Mouse (Mus musculus) forebrain, embryonic 16.5 days (tissue): ENCODE data around the gene Dag1. TPM values are rescaled to one million over a fixed set of nuclear protein-coding genes. Genes with fewer than 3 reads are reported as not detected.
A peak's percentile ranks its signal among the peaks of the same experiment; 100 is the strongest.
"Not testable (repeated sequence)": the region's sequence is repeated elsewhere in the genome, so short reads cannot be mapped to it uniquely, and the experiment has no call there.

Experiments
- ATAC-seq: fragments of 200-750 bp; cut with Nextera tagmentation; 2 replicates; pipeline ENCODE4 v1.8.0; 2017; ENCODE audit warnings: mild to moderate bottlenecking, moderate library complexity
- H3K27ac ChIP-seq: fragments of 300-500 bp; sonication (generic); 2 replicates; pipeline ENCODE4 v1.5.1; 2014; ENCODE audit warnings: low read length, control low read depth
- H3K27me3 ChIP-seq: fragments of 300-500 bp; sonication (generic); replicated peaks from 2 replicates; pipeline ENCODE4 v1.6.1; 2014; ENCODE audit warnings: low read length; ENCODE audit not compliant: control insufficient read depth, insufficient read depth
- H3K36me3 ChIP-seq: fragments of 300-500 bp; sonication (generic); 2 replicates; pipeline ENCODE4 v1.6.1; 2014; ENCODE audit not compliant: control insufficient read depth, insufficient read depth
- H3K4me1 ChIP-seq: fragments of 300-500 bp; sonication (generic); replicated peaks from 2 replicates; pipeline ENCODE4 v1.6.1; 2014; ENCODE audit warnings: low read length; ENCODE audit not compliant: control insufficient read depth, insufficient read depth
- H3K4me2 ChIP-seq: fragments of 300-500 bp; sonication (generic); 2 replicates; pipeline ENCODE4 v1.6.1; 2014; ENCODE audit warnings: mild to moderate bottlenecking, low read length, control low read depth
- H3K4me3 ChIP-seq: fragments of 300-500 bp; sonication (generic); replicated peaks from 2 replicates; pipeline ENCODE4 v1.5.1; 2014; ENCODE audit warnings: mild to moderate bottlenecking, low read length, control low read depth
- H3K9ac ChIP-seq: fragments of 300-500 bp; sonication (generic); replicated peaks from 2 replicates; pipeline ENCODE4 v1.6.1; 2014; ENCODE audit warnings: low read depth, low read length, control low read depth
- H3K9me3 ChIP-seq: fragments of 300-500 bp; sonication (generic); 2 replicates; pipeline ENCODE4 v1.6.1; 2016; ENCODE audit warnings: low read length; ENCODE audit not compliant: control insufficient read depth
- WGBS: fragments of 180-500 bp; shearing (Covaris S2); extraction: QIAGEN DNeasy Blood & Tissue Kit; methylation state at CpG from one replicate; pipeline ENCODE4 v1.1.7; 2014; 5-methylcytosine and 5-hydroxymethylcytosine counted together
- polyA plus RNA-seq: library from polyadenylated mRNA; unstranded; fragments of >200 nt; fragmentation: Nextera tagmentation; extraction: Ambion mirVana; gene quantifications from 2 replicates; pipeline ENCODE4 v1.2.1, GENCODE M21; 2015

Dag1 gene
- polyA plus RNA-seq, 1 experiment from 2014 or later: 56.3 TPM

- 93% methylated on average over 2 of the region's 2 CpGs for WGBS
- no peak for ATAC-seq
These were observed 61.6 kb downstream of the Dag1 start for GRCm38 (mm10) chr9:108202169-108202568.

GRCm38 (mm10) chr9:108201160-108201559, 62.6 kb downstream of the Dag1 start:
- H3K4me3 ChIP-seq: peak overlapping the region; percentile 20
- H3K9me3 ChIP-seq: no peaks in the 10 kb centered on the region
- WGBS: 1% methylated on average over 13 of the region's 13 CpGs
- no peaks in the 10 kb centered on the region for H3K36me3 ChIP-seq
- H3K4me2 ChIP-seq: peak overlapping the region; percentile 54
- no peaks in the 10 kb centered on the region for H3K27me3 ChIP-seq
- no peak overlapping the region for H3K27ac ChIP-seq
- H3K9ac ChIP-seq: peak overlapping the region; percentile 33; the same call in 1 of the 2 replicates
- peak; percentile 90 for ATAC-seq
- peaks cover 25% of the 10 kb centered on the region for H3K4me1 ChIP-seq

More at GRCm38 (mm10) chr9:108202169-108202568, 61.6 kb downstream of the Dag1 start:
- no peak overlapping the region for H3K9ac ChIP-seq
- H3K27ac ChIP-seq: no peak overlapping the region
- no peaks in the 10 kb centered on the region for H3K27me3 ChIP-seq
- H3K4me2 ChIP-seq: no peak overlapping the region
- H3K36me3 ChIP-seq: peaks cover 3% of the 10 kb centered on the region; the same call in 1 of the 2 replicates
- H3K4me1 ChIP-seq: peaks cover 20% of the 10 kb centered on the region
- no peak overlapping the region for H3K4me3 ChIP-seq
- no peaks in the 10 kb centered on the region for H3K9me3 ChIP-seq

DNA sequence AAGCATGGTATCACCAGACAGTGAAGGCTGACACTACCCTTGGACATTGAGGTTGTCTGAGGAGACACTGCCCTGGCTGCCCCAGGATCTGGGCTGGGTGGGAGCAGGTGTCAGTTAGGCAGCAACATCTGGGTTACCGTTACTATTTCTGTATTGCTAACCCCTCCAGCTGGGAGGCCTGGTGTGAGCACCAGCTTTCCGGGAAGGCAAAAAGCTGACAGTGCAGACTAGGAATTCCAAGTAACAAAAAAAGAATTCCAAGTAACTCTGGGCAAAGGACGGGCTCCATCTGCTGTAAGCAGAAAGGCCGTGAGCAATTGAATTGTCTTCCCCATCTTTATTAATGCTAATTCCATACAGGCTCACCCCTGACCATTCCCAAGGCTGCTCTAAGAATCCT, 65.1 kb downstream of the Dag1 start:
- no peak overlapping the region for H3K4me3 ChIP-seq
- no peak overlapping the region for H3K9ac ChIP-seq
- H3K36me3 ChIP-seq: no peaks in the 10 kb centered on the region
- WGBS: 59% methylated on average over 4 of the region's 4 CpGs
- no peak for ATAC-seq
- no peak overlapping the region for H3K27ac ChIP-seq
- H3K4me2 ChIP-seq: no peak overlapping the region
- no peaks in the 10 kb centered on the region for H3K27me3 ChIP-seq
- H3K9me3 ChIP-seq: no peaks in the 10 kb centered on the region
- peaks cover 19% of the 10 kb centered on the region for H3K4me1 ChIP-seq

DNA sequence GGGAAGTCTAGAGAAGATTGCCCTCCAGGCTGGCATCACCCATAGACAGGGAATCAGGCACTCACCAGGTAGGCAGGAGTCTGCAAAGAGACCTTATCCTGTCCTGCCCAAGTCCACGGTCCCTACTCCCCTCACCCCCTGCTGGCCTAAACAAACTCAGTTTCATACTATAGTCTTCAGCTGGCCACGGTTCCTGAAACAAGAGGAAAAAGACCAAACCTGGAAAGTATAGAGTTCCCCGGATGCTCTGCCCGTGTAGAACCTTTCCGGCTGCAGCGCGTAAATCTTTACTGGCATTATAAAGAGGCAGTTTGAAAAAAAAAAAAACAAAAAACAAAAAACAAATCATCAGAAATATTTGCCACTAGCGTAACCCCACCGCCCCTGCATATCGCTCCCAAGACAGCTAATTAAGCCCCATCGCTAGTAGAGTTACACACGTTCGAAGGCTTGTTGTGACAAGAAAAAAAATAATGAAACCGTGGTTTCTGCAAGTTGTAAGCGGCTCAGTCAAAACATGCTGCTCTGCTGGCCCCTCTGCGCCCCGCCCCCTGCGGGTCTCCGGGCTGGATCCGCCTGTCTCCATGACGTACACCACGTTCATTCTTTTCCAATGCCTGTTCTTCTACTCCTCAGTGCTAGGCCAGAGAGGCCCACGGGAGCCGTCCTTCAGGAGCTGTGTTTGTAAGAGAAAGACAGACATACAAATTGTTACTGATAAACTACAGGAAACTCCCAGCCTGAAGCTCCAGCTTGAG, 66.7 kb downstream of the Dag1 start:
- peak; percentile 54; the same call in 1 of the 2 replicates for ATAC-seq
- Histone ChIP-seq H3K4me1 (peaks cover 19% of the 10 kb centered on the region), H3K36me3 (no peaks in the 10 kb centered on the region), H3K4me3 (no peak overlapping the region), H3K27me3 (no peaks in the 10 kb centered on the region), H3K4me2 (peak overlapping the region; percentile 27), H3K27ac (no peak overlapping the region), H3K9ac (no peak overlapping the region), H3K9me3 (no peaks in the 10 kb centered on the region)
- WGBS: 8% methylated on average over 24 of the region's 24 CpGs

GRCm38 (mm10) chr9:108196222-108196621, 67.5 kb downstream of the Dag1 start:
- H3K9me3 ChIP-seq, H3K27me3 ChIP-seq, H3K27ac ChIP-seq, H3K4me3 ChIP-seq, H3K9ac ChIP-seq, H3K36me3 ChIP-seq, ATAC-seq, H3K4me2 ChIP-seq: not testable (repeated sequence)
- 79% methylated on average over 6 of the region's 6 CpGs for WGBS
- H3K4me1 ChIP-seq: peaks cover 19% of the 10 kb centered on the region

DNA sequence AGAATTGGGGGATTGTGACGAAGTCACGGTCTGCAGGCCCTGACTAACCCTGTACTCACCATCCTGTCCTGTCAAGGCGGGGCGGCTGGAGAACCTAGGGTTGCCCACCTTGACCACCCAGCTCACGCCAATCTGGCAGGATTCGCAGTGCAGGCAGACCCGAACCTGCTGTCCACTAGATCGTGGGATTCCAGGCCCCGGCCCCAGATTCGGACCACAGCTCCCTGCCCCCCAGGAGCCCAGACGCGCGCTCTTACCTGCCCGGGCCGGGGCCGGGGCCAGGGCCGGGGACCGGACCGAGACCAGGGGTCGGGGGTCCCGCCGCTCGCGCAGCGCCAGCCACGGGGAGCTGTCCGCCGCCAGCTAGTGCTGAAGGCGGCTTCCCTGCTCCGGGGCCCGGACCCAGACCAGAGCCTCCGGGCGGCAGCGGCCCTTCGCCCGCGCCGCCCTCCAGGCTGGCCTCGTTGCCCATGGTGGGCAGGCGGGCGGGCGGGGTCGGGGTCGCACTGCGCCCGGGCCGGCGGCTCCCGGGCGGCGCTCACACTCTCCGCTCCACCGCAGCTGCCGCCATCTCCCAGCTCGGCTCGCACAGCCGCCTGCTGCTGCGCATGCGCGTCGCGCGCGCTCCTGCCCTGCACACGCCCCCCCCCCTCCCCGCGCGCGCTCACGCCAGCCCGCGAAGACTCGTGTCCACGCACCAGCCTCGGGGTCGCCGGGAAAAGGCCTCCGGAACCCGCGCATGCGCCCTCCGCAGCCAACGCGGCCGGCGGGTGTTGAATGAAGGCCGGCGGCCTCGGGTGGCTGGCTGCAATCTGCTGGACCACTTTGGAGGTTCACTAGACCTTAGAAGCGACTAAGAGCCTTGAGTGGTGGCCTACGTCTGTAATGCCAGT, 73.7 kb downstream of the Dag1 start, which contains the start of gene Bsn:
Gene Bsn, minus strand, starts transcription at position 598 of the 893 bp plus-strand sequence.
- Histone ChIP-seq H3K9me3 (no peaks in the 10 kb centered on the region), H3K4me3 (peak within 1 kb of the TSS; percentile 75), H3K9ac (peak within 1 kb of the TSS; percentile 89), H3K4me2 (peak within 1 kb of the TSS; percentile 83), H3K27me3 (no peaks in the 10 kb centered on the region), H3K36me3 (no peaks in the 10 kb centered on the region), H3K27ac (peak within 1 kb of the TSS; percentile 42; the same call in 1 of the 2 replicates), H3K4me1 (peaks cover 20% of the 10 kb centered on the region)
- peak; percentile 86 for ATAC-seq
- under 1% methylated on average over 71 of the region's 91 CpGs for WGBS

- Histone ChIP-seq H3K27me3 (no peaks in the 10 kb centered on the region), H3K9ac (peak overlapping the region; percentile 89), H3K27ac (no peak overlapping the region), H3K4me1 (peaks cover 20% of the 10 kb centered on the region), H3K36me3 (no peaks in the 10 kb centered on the region), H3K4me2 (peak overlapping the region; percentile 83), H3K4me3 (peak overlapping the region; percentile 75), H3K9me3 (no peaks in the 10 kb centered on the region)
- 28% methylated on average over 5 of the region's 5 CpGs for WGBS
- ATAC-seq: peak; percentile 51
These were observed 74.3 kb downstream of the Dag1 start for GRCm38 (mm10) chr9:108189488-108189786.

DNA sequence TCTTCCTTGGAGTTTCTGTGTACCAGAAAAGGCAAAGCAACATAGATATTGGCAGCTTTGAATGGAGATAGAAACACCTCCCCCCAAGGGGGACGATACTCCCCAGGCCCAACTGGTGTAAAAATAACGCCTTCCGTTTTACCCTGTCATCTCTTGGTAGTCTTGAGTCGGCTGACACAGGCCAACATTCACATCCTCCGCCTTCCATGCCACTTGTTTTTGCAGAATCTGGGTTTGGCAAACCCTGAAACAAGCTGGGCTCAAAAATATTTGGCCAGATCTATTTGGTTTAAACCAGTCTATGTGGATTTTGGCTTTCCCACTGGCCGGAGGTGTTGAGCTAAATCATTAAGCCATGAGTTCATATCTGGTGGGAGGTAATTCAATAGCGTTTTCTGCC, 74.7 kb downstream of the Dag1 start:
- Histone ChIP-seq H3K36me3 (no peaks in the 10 kb centered on the region), H3K9ac (peak overlapping the region; percentile 89), H3K9me3 (no peaks in the 10 kb centered on the region), H3K27me3 (no peaks in the 10 kb centered on the region), H3K27ac (no peak overlapping the region), H3K4me3 (peak overlapping the region; percentile 75), H3K4me1 (peaks cover 20% of the 10 kb centered on the region), H3K4me2 (peak overlapping the region; percentile 83)
- 70% methylated on average over 7 of the region's 7 CpGs for WGBS
- ATAC-seq: no peak

DNA sequence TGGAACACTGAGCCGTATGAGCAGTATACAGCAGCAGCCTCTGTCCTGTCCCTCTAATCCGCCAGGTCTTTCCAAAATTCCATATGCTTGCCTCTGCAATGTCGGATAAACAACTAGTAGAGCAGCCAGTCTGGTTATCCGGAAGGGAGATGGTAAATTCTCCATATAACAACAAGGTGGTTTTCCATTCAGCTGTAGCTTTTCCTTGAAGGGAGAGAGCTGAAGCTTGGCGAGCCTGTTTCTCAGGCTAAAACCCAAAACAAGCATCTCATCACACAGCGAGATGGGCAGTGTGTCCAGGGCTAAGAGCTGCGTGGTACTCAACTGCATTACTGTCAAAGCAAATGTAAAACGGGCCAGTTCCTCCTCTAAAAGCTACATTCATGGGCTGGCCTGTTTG, 75.2 kb downstream of the Dag1 start:
- no peak overlapping the region for H3K9ac ChIP-seq
- H3K27ac ChIP-seq: no peak overlapping the region
- no peaks in the 10 kb centered on the region for H3K36me3 ChIP-seq
- peak overlapping the region; percentile 75; the same call in 1 of the 2 replicates for H3K4me3 ChIP-seq
- no peaks in the 10 kb centered on the region for H3K27me3 ChIP-seq
- H3K4me2 ChIP-seq: peak overlapping the region; percentile 83
- H3K9me3 ChIP-seq: no peaks in the 10 kb centered on the region
- no peak for ATAC-seq
- H3K4me1 ChIP-seq: peaks cover 20% of the 10 kb centered on the region
- 74% methylated on average over 8 of the region's 8 CpGs for WGBS
